Mouse (Mus musculus): ENCODE measurements around the gene Asmt.

DNA sequence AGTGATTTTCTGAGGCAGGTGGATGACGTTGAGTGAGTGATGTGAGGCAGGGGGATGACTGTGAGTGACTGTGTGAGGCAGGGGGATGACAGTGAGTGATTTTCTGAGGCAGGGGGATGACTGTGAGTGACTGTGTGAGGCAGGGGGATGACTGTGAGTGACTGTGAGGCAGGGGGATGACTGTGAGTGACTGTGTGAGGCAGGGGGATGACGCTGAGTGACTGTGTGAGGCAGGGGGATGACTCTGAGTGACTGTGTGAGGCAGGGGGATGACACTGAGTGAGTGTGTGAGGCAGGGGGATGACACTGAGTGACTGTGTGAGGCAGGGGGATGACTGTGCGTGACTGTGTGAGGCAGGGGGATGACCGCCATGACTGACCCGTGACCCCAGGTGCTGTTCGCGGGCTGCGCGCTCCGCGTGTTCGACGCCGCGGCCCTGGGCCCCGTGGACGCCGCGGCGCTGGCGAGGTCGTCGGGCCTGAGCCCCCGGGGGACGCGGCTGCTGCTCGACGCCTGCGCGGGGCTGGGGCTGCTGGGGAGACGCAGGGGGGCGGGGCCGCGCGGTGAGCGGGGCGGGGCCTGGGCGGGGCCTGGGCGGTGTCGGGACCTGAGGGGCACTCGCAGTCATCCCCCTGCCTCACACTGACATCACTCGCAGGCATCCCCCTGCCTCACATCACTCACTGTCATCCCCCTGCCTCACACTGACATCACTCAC is 948 bp downstream of the Asmt start:
- TF ChIP-seq CTCF (IDR thresholded peaks at IDR 0.05; ENCODE audit: low read depth) (no peak), EP300 (IDR thresholded peaks at IDR 0.05; ENCODE audit: low read depth) (no peak)

All from heart, postnatal 0 days (tissue).